Mouse (Mus musculus) C2C12 (cell line): ENCODE results near the gene Gigyf1.

Experiments
- CEBPB ChIP-seq: IDR thresholded peaks from one replicate; pipeline ENCODE4 v1.6.1; 2011; ENCODE audit warnings: low read depth, mild to moderate bottlenecking, control low read depth, moderate library complexity
- CTCF ChIP-seq: IDR thresholded peaks from one replicate; pipeline ENCODE4 v1.5.1; 2011; ENCODE audit not compliant: control insufficient read depth, insufficient read depth, insufficient read length
- FOSL1 ChIP-seq: IDR thresholded peaks from one replicate; pipeline ENCODE4 v1.8.0; 2011; ENCODE audit warnings: mild to moderate bottlenecking, low read length; ENCODE audit not compliant: poor library complexity, insufficient read depth, severe bottlenecking
- MAX ChIP-seq: IDR thresholded peaks from one replicate; pipeline ENCODE4 v1.6.1; 2011; ENCODE audit warnings: mild to moderate bottlenecking, control low read depth
- MYOD1 ChIP-seq: IDR thresholded peaks from one replicate; pipeline ENCODE4 v1.6.1; 2011; ENCODE audit warnings: low read depth; ENCODE audit not compliant: control insufficient read depth, insufficient read length
- MYOG ChIP-seq: IDR thresholded peaks from one replicate; pipeline ENCODE4 v1.6.1; 2011; ENCODE audit not compliant: control insufficient read depth, insufficient read length; ENCODE audit errors: extremely low read depth
- USF1 ChIP-seq: IDR thresholded peaks from one replicate; pipeline ENCODE4 v1.6.1; 2011; ENCODE audit warnings: low read depth, mild to moderate bottlenecking, control low read depth, moderate library complexity

- TF ChIP-seq CTCF: no peak
- TF ChIP-seq MAX: no peak
- no peak for TF ChIP-seq MYOG
- no peak for TF ChIP-seq USF1
- TF ChIP-seq FOSL1: no peak
- TF ChIP-seq CEBPB: no peak
- TF ChIP-seq MYOD1: no peak
Observed at GRCm38 (mm10) chr5:137532131-137532807, 13.9 kb downstream of the Gigyf1 start.
